Mouse (Mus musculus) lung, adult 2 months (tissue): ENCODE measurements around the gene Gbp7.

Experiments
- CTCF ChIP-seq: fragments of 200-500 bp; IDR thresholded peaks from 2 replicates; pipeline ENCODE4 v1.5.1; 2011; ENCODE audit warnings: mild to moderate bottlenecking, low read length, control low read depth; ENCODE audit not compliant: insufficient read depth
- POLR2A ChIP-seq: fragments of 200-500 bp; IDR thresholded peaks from 2 replicates; pipeline ENCODE4 v1.6.1; 2011; ENCODE audit warnings: low read depth, mild to moderate bottlenecking, control low read depth, low read length, borderline replicate concordance; ENCODE audit errors: extremely low read depth

DNA sequence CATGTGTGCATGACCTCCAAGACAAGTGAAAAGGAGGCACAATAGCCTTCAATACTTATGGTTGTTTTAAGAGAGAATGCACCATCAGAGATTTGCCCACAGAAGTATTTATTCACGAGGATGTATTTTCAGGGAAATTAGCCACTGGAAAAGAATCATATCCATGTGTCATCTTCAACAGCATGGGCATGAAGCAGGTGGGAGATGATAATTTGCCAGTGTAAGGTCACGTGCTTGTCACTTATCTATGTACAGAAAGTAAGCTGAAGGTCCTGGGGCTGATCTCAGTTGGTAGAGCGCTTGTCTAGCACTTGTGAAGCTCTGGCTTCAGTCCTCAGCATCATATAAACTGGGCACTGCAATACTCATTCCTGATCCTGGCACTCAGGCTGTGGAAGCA lies 1.5 kb downstream of the Gbp7 start:
- TF ChIP-seq CTCF (no peak), POLR2A (no peak)
